Mouse (Mus musculus) myocyte (in vitro differentiated cells): Measurements from ENCODE around the gene Tecrl. TPM values are rescaled to one million over a fixed set of nuclear protein-coding genes. Genes with fewer than 3 reads are reported as not detected.

Experiments
- H3K27me3 ChIP-seq: one replicate; pipeline ENCODE4 v1.6.1; 2011; ENCODE audit not compliant: control insufficient read depth, insufficient read depth, insufficient read length
- H3K36me3 ChIP-seq: one replicate; pipeline ENCODE4 v1.6.1; 2011; ENCODE audit not compliant: control insufficient read depth, insufficient read depth
- H3K4me2 ChIP-seq: one replicate; pipeline ENCODE4 v1.6.1; 2011; ENCODE audit warnings: low read depth, control low read depth
- H3K4me3 ChIP-seq: one replicate; pipeline ENCODE4 v1.5.1; 2011; ENCODE audit warnings: mild to moderate bottlenecking, control low read depth, moderate library complexity
- H3K79me2 ChIP-seq: one replicate; pipeline ENCODE4 v1.6.1; 2011; ENCODE audit not compliant: control insufficient read depth, insufficient read depth
- H3ac ChIP-seq: one replicate; pipeline ENCODE4 v1.6.1; 2011; ENCODE audit not compliant: control insufficient read depth, insufficient read length
- CEBPB ChIP-seq: IDR thresholded peaks from 2 replicates; pipeline ENCODE4 v1.6.1; 2011; ENCODE audit warnings: mild to moderate bottlenecking, moderate library complexity; ENCODE audit not compliant: poor library complexity, insufficient read depth, severe bottlenecking
- E2F4 ChIP-seq: IDR thresholded peaks from one replicate; pipeline ENCODE4 v1.6.1; 2011; ENCODE audit warnings: mild to moderate bottlenecking, control low read depth, moderate library complexity; ENCODE audit not compliant: insufficient read depth
- MAX ChIP-seq: IDR thresholded peaks from one replicate; pipeline ENCODE4 v1.6.1; 2011; ENCODE audit warnings: low read depth, mild to moderate bottlenecking, control low read depth
- MYOD1 ChIP-seq, 3 experiments: IDR thresholded peaks; one replicate each; pipeline ENCODE4 v1.6.1; 2011; ENCODE audit warnings: control low read depth in 2 of 3, low read depth in 2 of 3, mild to moderate bottlenecking in 2 of 3, moderate library complexity in 1 of 3; ENCODE audit not compliant: insufficient read length in 2 of 3, control insufficient read depth in 1 of 3
- MYOG ChIP-seq, 3 experiments: IDR thresholded peaks; one replicate each; pipeline ENCODE4 v1.6.1; 2011; ENCODE audit warnings: control low read depth in 2 of 3, low read depth in 2 of 3, mild to moderate bottlenecking in 2 of 3; ENCODE audit not compliant: insufficient read length in 2 of 3, control insufficient read depth in 1 of 3, insufficient read depth in 1 of 3
- POLR2A ChIP-seq: IDR thresholded peaks from one replicate; pipeline ENCODE4 v1.6.1; 2011; ENCODE audit warnings: low read depth, mild to moderate bottlenecking, control low read depth, moderate library complexity; ENCODE audit not compliant: insufficient read length
- POLR2AphosphoS2 ChIP-seq: IDR thresholded peaks from one replicate; pipeline ENCODE4 v1.6.1; 2011; ENCODE audit warnings: low read depth, control low read depth; ENCODE audit not compliant: insufficient read length
- REST ChIP-seq: IDR thresholded peaks from one replicate; pipeline ENCODE4 v1.6.1; 2011; ENCODE audit warnings: mild to moderate bottlenecking, control low read depth, moderate library complexity; ENCODE audit not compliant: insufficient read depth, insufficient read length
- SRF ChIP-seq: IDR thresholded peaks from one replicate; pipeline ENCODE4 v1.6.1; 2011; ENCODE audit warnings: low read depth; ENCODE audit not compliant: control insufficient read depth, insufficient read length
- TCF12 ChIP-seq: IDR thresholded peaks from one replicate; pipeline ENCODE4 v1.6.1; 2011; ENCODE audit warnings: mild to moderate bottlenecking, control low read depth; ENCODE audit not compliant: poor library complexity, insufficient read depth, severe bottlenecking
- TCF3 ChIP-seq: IDR thresholded peaks from one replicate; pipeline ENCODE4 v1.6.1; 2011; ENCODE audit warnings: low read depth, control low read depth; ENCODE audit not compliant: insufficient read length
- USF1 ChIP-seq: IDR thresholded peaks from one replicate; pipeline ENCODE4 v1.6.1; 2011; ENCODE audit warnings: low read depth, mild to moderate bottlenecking, control low read depth, moderate library complexity
- polyA plus RNA-seq: library from polyadenylated mRNA; unstranded; fragments of >200 nt; fragmentation: generic; extraction: Trizol; gene quantifications from one replicate; pipeline ENCODE4 v1.2.1, GENCODE M21; 2012; ENCODE audit warnings: missing spikeins

Gene Tecrl
- 0.83 TPM for polyA plus RNA-seq

- no peak within 1 kb of the TSS for H3K4me3 ChIP-seq
These were observed at the start of gene Tecrl for GRCm38 (mm10) chr5:83354846-83355561. Gene Tecrl (minus strand): TSS chr5:83355195.

GRCm38 (mm10) chr5:83385021-83385420, 30.0 kb upstream of the Tecrl start:
- H3K4me2 ChIP-seq, result no peak overlapping the region
- TF ChIP-seq POLR2AphosphoS2, result no peak
- TF ChIP-seq TCF3, result no peak
- TF ChIP-seq SRF, result no peak
- TF ChIP-seq MYOG (IDR thresholded peaks at IDR 0.05; ENCODE audit: control insufficient read depth in 1 of 3, insufficient read depth in 1 of 3, insufficient read length in 2 of 3, low read depth in 2 of 3), result no peak
- TF ChIP-seq E2F4, result no peak
- no peak for TF ChIP-seq REST
- no peak for TF ChIP-seq POLR2A
- no peak for TF ChIP-seq MYOD1 (IDR thresholded peaks at IDR 0.05; ENCODE audit: control insufficient read depth in 1 of 3, insufficient read length in 2 of 3, low read depth in 2 of 3)
- TF ChIP-seq TCF12, result no peak
- TF ChIP-seq CEBPB, result no peak
- TF ChIP-seq USF1, result no peak
- no peak for TF ChIP-seq MAX

More at GRCm38 (mm10) chr5:83354846-83355561, at the start of gene Tecrl:
- Histone ChIP-seq H3K79me2 (no peaks in the 10 kb centered on the region), H3K4me2 (peak within 1 kb of the TSS; percentile 68), H3K27me3 (no peaks in the 10 kb centered on the region), H3K36me3 (no peaks in the 10 kb centered on the region), H3ac (no peak within 1 kb of the TSS)
- TF ChIP-seq MYOG (IDR thresholded peaks at IDR 0.05; ENCODE audit: control insufficient read depth in 1 of 3, insufficient read depth in 1 of 3, insufficient read length in 2 of 3, low read depth in 2 of 3), result no peak
- TF ChIP-seq REST, result no peak
- TF ChIP-seq CEBPB, result no peak
- no peak for TF ChIP-seq MAX
- TF ChIP-seq TCF3, result no peak
- TF ChIP-seq POLR2A, result no peak
- no peak for TF ChIP-seq SRF
- no peak for TF ChIP-seq E2F4
- no peak for TF ChIP-seq TCF12
- no peak for TF ChIP-seq USF1
- no peak for TF ChIP-seq POLR2AphosphoS2
- no peak for TF ChIP-seq MYOD1 (IDR thresholded peaks at IDR 0.05; ENCODE audit: control insufficient read depth in 1 of 3, insufficient read length in 2 of 3, low read depth in 2 of 3)

GRCm38 (mm10) chr5:83351615-83352014, 3.4 kb downstream of the Tecrl start:
- TF ChIP-seq MYOD1 (IDR thresholded peaks at IDR 0.05; ENCODE audit: control insufficient read depth in 1 of 3, insufficient read length in 2 of 3, low read depth in 2 of 3) (peak in 1 of 3 experiments; percentile 12), REST (no peak)
- Histone ChIP-seq H3K36me3 (no peaks in the 10 kb centered on the region), H3K79me2 (no peaks in the 10 kb centered on the region), H3K4me3 (no peak overlapping the region), H3K4me2 (peak overlapping the region; percentile 10), H3K27me3 (no peaks in the 10 kb centered on the region), H3ac (no peak overlapping the region)

More at GRCm38 (mm10) chr5:83385021-83385420, 30.0 kb upstream of the Tecrl start:
- no peak overlapping the region for H3ac ChIP-seq
- H3K4me3 ChIP-seq, result no peak overlapping the region
- H3K36me3 ChIP-seq, result no peaks in the 10 kb centered on the region
- no peaks in the 10 kb centered on the region for H3K27me3 ChIP-seq
- H3K79me2 ChIP-seq, result no peaks in the 10 kb centered on the region

GRCm38 (mm10) chr5:83339144-83339543, 15.9 kb downstream of the Tecrl start:
- TF ChIP-seq REST, result no peak
- TF ChIP-seq TCF12, result no peak
- TF ChIP-seq POLR2A, result no peak
- no peak for TF ChIP-seq SRF
- no peak for TF ChIP-seq CEBPB
- TF ChIP-seq MYOD1 (IDR thresholded peaks at IDR 0.05; ENCODE audit: control insufficient read depth in 1 of 3, insufficient read length in 2 of 3, low read depth in 2 of 3), result no peak
- no peak for TF ChIP-seq USF1
- no peak for TF ChIP-seq TCF3
- no peak for TF ChIP-seq MYOG (IDR thresholded peaks at IDR 0.05; ENCODE audit: control insufficient read depth in 1 of 3, insufficient read depth in 1 of 3, insufficient read length in 2 of 3, low read depth in 2 of 3)
- no peak for TF ChIP-seq E2F4
- TF ChIP-seq POLR2AphosphoS2, result no peak
- Histone ChIP-seq H3K79me2 (no peaks in the 10 kb centered on the region), H3ac (no peak overlapping the region), H3K4me3 (no peak overlapping the region), H3K4me2 (peak overlapping the region; percentile 18), H3K36me3 (no peaks in the 10 kb centered on the region), H3K27me3 (no peaks in the 10 kb centered on the region)

GRCm38 (mm10) chr5:83267148-83267776, 87.7 kb downstream of the Tecrl start:
- Histone ChIP-seq H3K79me2 (no peaks in the 10 kb centered on the region), H3K4me3 (no peak overlapping the region), H3K27me3 (no peaks in the 10 kb centered on the region), H3K36me3 (no peaks in the 10 kb centered on the region), H3K4me2 (peak overlapping the region; percentile 30), H3ac (no peak overlapping the region)
- TF ChIP-seq E2F4 (no peak), SRF (no peak), USF1 (no peak)
